Mouse (Mus musculus) ES-E14 (cell line): ENCODE measurements around the gene Pla2g6. TPM values are rescaled to one million over a fixed set of nuclear protein-coding genes. Genes with fewer than 3 reads are reported as not detected.

ENCODE experiments used
- DNase-seq: peaks from one replicate; pipeline ENCODE4 v3.0.0-alpha.2; 2013; ENCODE audit warnings: low read depth, low spot score
- H3K27ac ChIP-seq: 2 replicates; pipeline ENCODE4 v1.5.1; 2012; ENCODE audit warnings: low read depth, mild to moderate bottlenecking, low read length, moderate library complexity, mixed read lengths; ENCODE audit not compliant: poor library complexity, insufficient read depth, severe bottlenecking
- H3K36me3 ChIP-seq: 2 replicates; pipeline ENCODE4 v1.6.1; 2012; ENCODE audit warnings: mild to moderate bottlenecking, low read length, moderate library complexity, mixed read lengths; ENCODE audit not compliant: control insufficient read depth, poor library complexity, insufficient read depth, severe bottlenecking
- H3K4me1 ChIP-seq, 2 experiments: fragments of 150-350 bp in 1 of 2; sonication (generic) in 1 of 2; 2 replicates each; pipeline ENCODE4 v1.6.1; 2012; ENCODE audit warnings: low read length in 2 of 2, mild to moderate bottlenecking in 1 of 2, mixed read lengths in 1 of 2; ENCODE audit not compliant: control insufficient read depth in 2 of 2, insufficient read depth in 2 of 2, poor library complexity in 1 of 2
- H3K4me3 ChIP-seq, 2 experiments: fragments of 150-350 bp in 1 of 2; sonication (generic) in 1 of 2; 2 replicates each; pipeline ENCODE4 v1.5.1; 2012; ENCODE audit warnings: low read length in 2 of 2, low read depth in 1 of 2, mild to moderate bottlenecking in 1 of 2, mixed read lengths in 1 of 2; ENCODE audit not compliant: insufficient read depth in 1 of 2, poor library complexity in 1 of 2, severe bottlenecking in 1 of 2
- H3K9ac ChIP-seq: 2 replicates; pipeline ENCODE4 v1.6.1; 2012; ENCODE audit warnings: low read depth, mild to moderate bottlenecking, low read length, mixed read lengths; ENCODE audit not compliant: poor library complexity, insufficient read depth, severe bottlenecking
- H3K9me3 ChIP-seq: fragments of 150-350 bp; sonication (generic); 2 replicates; pipeline ENCODE4 v1.6.1; 2012; ENCODE audit warnings: low read depth, mild to moderate bottlenecking, low read length; ENCODE audit not compliant: control insufficient read depth, insufficient read depth
- CHD2 ChIP-seq: IDR thresholded peaks from 2 replicates; pipeline ENCODE4 v1.6.1; 2014; ENCODE audit warnings: mild to moderate bottlenecking, low read depth, low read length, inconsistent platforms
- HCFC1 ChIP-seq: IDR thresholded peaks from 2 replicates; pipeline ENCODE4 v1.6.1; 2012; ENCODE audit warnings: low read length, inconsistent platforms, borderline replicate concordance; ENCODE audit not compliant: insufficient read depth
- MAFK ChIP-seq: IDR thresholded peaks from 2 replicates; pipeline ENCODE4 v1.6.1; 2014; ENCODE audit warnings: mild to moderate bottlenecking, low read depth, low read length, inconsistent platforms; ENCODE audit not compliant: insufficient read depth
- ZC3H11A ChIP-seq: IDR thresholded peaks from 2 replicates; pipeline ENCODE4 v1.6.1; 2012; ENCODE audit warnings: low read depth, mild to moderate bottlenecking, inconsistent platforms, low read length, borderline replicate concordance
- ZNF384 ChIP-seq: IDR thresholded peaks from 2 replicates; pipeline ENCODE4 v1.6.1; 2012; ENCODE audit warnings: low read depth, low read length, inconsistent platforms
- in situ Hi-C, 2 experiments: fragments of 600-800 bp; cut with MboI; formaldehyde crosslinking; loops; one replicate each; pipeline ENCODE4 v1.15.1; 2025; ENCODE audit warnings: low sequenced_read_pairs in 2 of 2, inconsistent platforms in 1 of 2; ENCODE audit not compliant: unreplicated experiment in 2 of 2
- total RNA-seq: library from RNA; depleted of rRNA; stranded (reverse); fragments of 300-350 nt; gene quantifications from 2 replicates; pipeline ENCODE4 v1.2.3, GENCODE M21; 2012

Gene Pla2g6
- total RNA-seq, 1 experiment: 59.2 TPM

DNA sequence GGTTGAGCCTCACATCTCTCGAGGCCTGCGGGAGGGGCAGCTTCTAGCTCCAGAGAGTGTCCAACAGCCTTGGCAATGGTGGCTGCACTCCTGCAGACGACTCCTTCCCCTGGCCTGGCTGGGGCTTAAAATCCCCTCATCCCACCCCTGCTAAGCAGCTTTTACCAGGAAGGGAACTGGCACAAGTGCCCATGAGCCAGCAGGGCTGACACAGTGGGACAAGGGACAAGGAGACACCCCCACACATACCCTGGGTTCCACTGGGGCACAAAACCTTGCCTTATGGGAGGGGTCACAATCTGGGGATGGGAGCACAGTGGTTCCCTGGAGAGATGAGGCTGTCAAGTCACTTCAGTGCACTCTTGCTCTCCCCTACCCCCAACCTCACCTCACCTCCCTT lies 73.5 kb downstream of the Pla2g6 start, which contains the start of gene Slc16a8:
Slc16a8 (minus strand) TSS at position 101 of the 400 bp plus-strand sequence.
- no peak for TF ChIP-seq HCFC1
- TF ChIP-seq ZC3H11A: no peak
- no peak for TF ChIP-seq MAFK
- TF ChIP-seq CHD2: no peak
- no peak for TF ChIP-seq ZNF384
- in situ Hi-C loops: no loop called here
- Histone ChIP-seq H3K9me3 (no peaks in the 10 kb centered on the region), H3K4me3 (no peak within 1 kb of the TSS), H3K4me1 (peaks cover 0 to 8% of the 10 kb centered on the region in 2 experiments; a peak in 1 of 4 replicates), H3K27ac (no peak within 1 kb of the TSS), H3K9ac (no peak within 1 kb of the TSS), H3K36me3 (no peaks in the 10 kb centered on the region)
- no peak for DNase-seq

DNA sequence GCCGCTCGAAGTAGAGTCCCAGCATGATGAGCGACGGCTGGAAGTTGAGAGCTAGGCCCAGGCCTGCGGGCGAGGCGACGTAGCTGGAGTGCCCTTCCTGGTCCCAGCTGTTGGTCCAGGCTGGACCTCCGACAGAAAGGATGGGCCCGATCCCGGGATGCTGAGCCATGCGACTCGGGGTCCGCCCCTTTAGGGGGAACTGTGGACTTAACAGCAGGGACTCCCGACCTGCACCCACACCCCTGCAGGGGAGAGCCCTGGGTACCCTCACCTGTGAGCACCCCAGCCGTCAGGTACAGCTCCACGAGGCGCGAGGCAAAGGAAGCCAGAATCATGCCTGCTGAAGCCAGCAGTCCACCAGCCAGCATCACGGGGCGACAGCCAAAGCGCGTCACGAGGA lies 75.6 kb downstream of the Pla2g6 start:
- peak overlapping the region; percentile 54; the same call in 1 of the 2 replicates for H3K9ac ChIP-seq
- no peaks in the 10 kb centered on the region for H3K9me3 ChIP-seq
- DNase-seq: no peak
- H3K4me1 ChIP-seq: peaks cover 0 to 8% of the 10 kb centered on the region in 2 experiments; a peak in 1 of 4 replicates
- peak overlapping the region; percentile 55 to 69; a peak in 3 of 4 replicates for H3K4me3 ChIP-seq
- in situ Hi-C loops: no loop called here
- no peak for TF ChIP-seq ZNF384
- no peak for TF ChIP-seq CHD2
- no peak for TF ChIP-seq ZC3H11A
- no peak for TF ChIP-seq MAFK
- no peak for TF ChIP-seq HCFC1
- H3K27ac ChIP-seq: no peak overlapping the region
- peaks cover 9% of the 10 kb centered on the region; the same call in 1 of the 2 replicates for H3K36me3 ChIP-seq

DNA sequence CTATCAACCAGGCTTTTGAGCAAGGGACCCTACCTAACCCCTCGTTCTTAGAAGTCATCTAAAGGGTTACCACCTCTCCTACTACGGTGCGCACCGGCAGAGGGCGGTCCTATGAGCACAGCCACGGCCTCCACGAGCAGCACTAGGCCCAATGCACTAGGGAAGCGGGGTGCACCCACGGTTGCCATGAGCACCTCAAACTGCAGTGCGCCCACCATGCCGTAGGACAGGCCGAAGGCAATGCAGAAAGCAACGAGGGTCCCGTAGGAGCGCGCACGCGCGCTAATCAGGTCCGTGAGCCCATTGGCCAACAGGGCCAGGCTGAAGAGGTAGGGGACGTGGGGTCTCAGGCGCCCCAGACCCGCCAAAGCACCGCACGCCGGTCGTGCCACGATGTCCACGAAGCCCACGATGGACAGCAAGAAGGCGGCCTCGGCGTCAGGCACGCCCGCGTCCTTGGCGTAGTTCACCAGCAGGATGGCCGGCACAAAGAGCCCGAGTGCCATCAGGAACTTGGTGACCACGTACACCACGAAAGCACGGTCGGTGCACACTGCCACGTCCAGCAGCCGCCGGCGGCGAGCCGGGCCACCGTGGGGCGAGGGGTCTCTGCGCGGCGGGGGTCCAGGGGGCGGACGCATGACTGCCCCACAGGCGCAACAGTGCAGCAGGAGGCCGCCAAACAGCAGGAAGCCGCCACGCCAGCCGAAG lies 76.3 kb downstream of the Pla2g6 start:
- Histone ChIP-seq H3K4me1 (peaks cover 0 to 8% of the 10 kb centered on the region in 2 experiments; a peak in 1 of 4 replicates), H3K36me3 (peaks cover 13% of the 10 kb centered on the region; the same call in 1 of the 2 replicates), H3K27ac (no peak overlapping the region), H3K9me3 (no peaks in the 10 kb centered on the region), H3K4me3 (peak overlapping the region; percentile 55 to 69), H3K9ac (peak overlapping the region; percentile 54; the same call in 1 of the 2 replicates)
- in situ Hi-C loops: no loop called here
- TF ChIP-seq ZC3H11A (no peak), CHD2 (no peak), ZNF384 (no peak)
- DNase-seq: no peak

DNA sequence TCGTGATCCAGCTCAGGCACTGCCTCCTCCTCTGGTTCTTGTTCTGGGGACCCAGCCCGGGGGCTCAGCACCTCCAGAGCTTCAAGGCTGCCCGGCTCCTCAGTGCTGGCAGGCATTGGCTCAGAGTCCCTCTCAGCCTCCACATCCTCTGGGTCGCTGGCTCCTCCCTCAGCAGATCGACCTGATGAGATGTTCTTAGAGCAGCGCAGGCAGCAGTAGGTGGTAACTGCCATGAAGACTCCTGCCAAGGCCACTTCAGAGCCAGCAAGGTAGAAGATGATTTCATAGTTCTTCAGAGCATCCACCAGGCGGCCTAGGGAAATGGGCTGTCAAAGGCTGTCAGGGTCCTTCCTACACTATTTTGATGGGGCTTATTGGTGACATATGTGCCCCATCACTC lies 77.0 kb downstream of the Pla2g6 start:
- H3K4me1 ChIP-seq: peaks cover 0 to 8% of the 10 kb centered on the region in 2 experiments; a peak in 1 of 4 replicates
- no peaks in the 10 kb centered on the region for H3K9me3 ChIP-seq
- in situ Hi-C loops: no loop called here
- no peak overlapping the region for H3K4me3 ChIP-seq
- no peak for DNase-seq
- no peak overlapping the region for H3K9ac ChIP-seq
- no peak for TF ChIP-seq HCFC1
- TF ChIP-seq ZNF384: no peak
- TF ChIP-seq MAFK: no peak
- TF ChIP-seq CHD2: no peak
- no peak for TF ChIP-seq ZC3H11A
- no peak overlapping the region for H3K27ac ChIP-seq
- peaks cover 17% of the 10 kb centered on the region for H3K36me3 ChIP-seq

DNA sequence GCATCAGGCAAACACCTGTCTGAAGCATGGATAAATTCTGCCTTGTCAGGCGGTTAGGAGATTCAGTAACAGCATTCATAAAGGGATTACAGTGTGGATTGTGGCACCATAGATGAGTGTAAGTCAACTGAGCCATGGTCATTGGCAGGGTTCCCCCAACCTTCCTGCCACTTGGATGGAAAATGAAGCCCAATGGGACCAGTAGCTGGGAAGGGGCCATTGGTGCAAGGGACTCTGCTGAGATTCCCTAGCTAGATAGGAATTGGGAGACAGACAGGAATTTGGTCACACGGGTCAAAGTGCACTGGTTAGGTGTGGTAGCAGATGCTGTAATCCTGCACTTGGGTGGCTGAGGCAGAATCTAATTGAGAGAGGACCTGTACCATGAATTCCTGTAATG lies 78.0 kb downstream of the Pla2g6 start:
- TF ChIP-seq ZNF384 (no peak), HCFC1 (no peak), ZC3H11A (no peak), MAFK (no peak), CHD2 (no peak)
- H3K4me3 ChIP-seq: no peak overlapping the region
- no peaks in the 10 kb centered on the region for H3K9me3 ChIP-seq
- peaks cover 0 to 8% of the 10 kb centered on the region in 2 experiments; a peak in 1 of 4 replicates for H3K4me1 ChIP-seq
- no peak overlapping the region for H3K27ac ChIP-seq
- no peak for DNase-seq
- in situ Hi-C loops: no loop called here
- H3K9ac ChIP-seq: no peak overlapping the region
- peaks cover 26% of the 10 kb centered on the region for H3K36me3 ChIP-seq
